Mouse (Mus musculus) lung, postnatal 0 days (tissue): Measurements from ENCODE around the gene Mst1r. TPM values are rescaled to one million over a fixed set of nuclear protein-coding genes. Genes with fewer than 3 reads are reported as not detected.

Experiments used
- ATAC-seq: fragments of 200-750 bp; cut with Nextera tagmentation; 2 replicates; pipeline ENCODE4 v1.8.0; 2017; ENCODE audit warnings: moderate library complexity
- DNase-seq: peaks from one replicate; pipeline ENCODE4 v3.0.0-alpha.2; 2016; ENCODE audit warnings: low spot score
- H3K27ac ChIP-seq: fragments of 300-500 bp; sonication (generic); 2 replicates; pipeline ENCODE4 v1.5.1; 2014; ENCODE audit warnings: antibody characterized with exemption, mild to moderate bottlenecking, low read length, mixed read lengths
- H3K27me3 ChIP-seq: fragments of 300-500 bp; sonication (generic); replicated peaks from 2 replicates; pipeline ENCODE4 v1.6.1; 2014; ENCODE audit warnings: low read length, mixed read lengths; ENCODE audit not compliant: insufficient read depth
- H3K36me3 ChIP-seq: fragments of 300-500 bp; sonication (generic); 2 replicates; pipeline ENCODE4 v1.6.1; 2014; ENCODE audit warnings: low read length, mixed read lengths; ENCODE audit not compliant: insufficient read depth
- H3K4me1 ChIP-seq: fragments of 300-500 bp; sonication (generic); 2 replicates; pipeline ENCODE4 v1.6.1; 2014; ENCODE audit warnings: antibody characterized with exemption, low read depth, low read length, mixed read lengths; ENCODE audit not compliant: insufficient read depth
- H3K4me2 ChIP-seq: fragments of 300-500 bp; sonication (generic); replicated peaks from 2 replicates; pipeline ENCODE4 v1.6.1; 2014; ENCODE audit warnings: low read depth, mild to moderate bottlenecking, low read length, moderate library complexity, mixed read lengths
- H3K4me3 ChIP-seq: fragments of 300-500 bp; sonication (generic); 2 replicates; pipeline ENCODE4 v1.5.1; 2014; ENCODE audit warnings: low read depth, low read length
- H3K9ac ChIP-seq: fragments of 300-500 bp; sonication (generic); replicated peaks from 2 replicates; pipeline ENCODE4 v1.6.1; 2014; ENCODE audit warnings: low read depth, mild to moderate bottlenecking
- H3K9me3 ChIP-seq: fragments of 300-500 bp; sonication (generic); 2 replicates; pipeline ENCODE4 v1.6.1; 2016; ENCODE audit warnings: low read length, mixed read lengths
- CTCF ChIP-seq: IDR thresholded peaks from 2 replicates; pipeline ENCODE4 v1.5.1; 2016; ENCODE audit warnings: antibody characterized with exemption, mild to moderate bottlenecking
- EP300 ChIP-seq: IDR thresholded peaks from 2 replicates; pipeline ENCODE4 v1.6.1; 2016; ENCODE audit warnings: antibody characterized with exemption, mild to moderate bottlenecking, control low read depth
- WGBS: fragments of 180-500 bp; shearing (Covaris S2); extraction: QIAGEN DNeasy Blood & Tissue Kit; methylation state at CpG from one replicate; pipeline ENCODE4 v1.1.7; 2014; 5-methylcytosine and 5-hydroxymethylcytosine counted together
- polyA plus RNA-seq: library from polyadenylated mRNA; unstranded; fragments of >200 nt; fragmentation: Nextera tagmentation; extraction: Ambion mirVana; gene quantifications from 2 replicates; pipeline ENCODE4 v1.2.1, GENCODE M21; 2015

Gene Mst1r
- polyA plus RNA-seq, 1 experiment from 2014 or later, result 3.5 TPM

DNA sequence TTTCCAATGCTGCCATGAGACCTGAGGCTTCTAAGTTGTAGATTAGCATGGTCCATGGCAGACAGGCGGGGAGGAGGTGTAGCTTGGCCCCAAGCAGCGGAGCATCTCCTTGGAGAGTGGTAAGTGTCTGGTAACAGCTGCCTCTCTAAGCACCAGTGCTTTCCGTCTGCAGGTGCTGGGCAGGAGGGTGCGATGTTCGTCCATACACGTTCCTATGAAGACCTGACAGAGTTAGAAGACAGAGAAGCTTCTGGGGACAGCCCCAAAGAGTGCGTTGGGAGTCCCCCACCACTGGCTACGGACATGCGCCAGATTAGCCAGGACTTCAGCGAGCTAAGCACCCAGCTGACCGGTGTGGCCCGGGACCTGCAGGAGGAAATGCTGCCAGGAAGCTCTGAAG is 6.8 kb upstream of the Mst1r start:
- no peak for ATAC-seq
- no peak overlapping the region for H3K9ac ChIP-seq
- H3K4me1 ChIP-seq, result no peaks in the 10 kb centered on the region
- H3K4me2 ChIP-seq, result no peak overlapping the region
- no peak overlapping the region for H3K4me3 ChIP-seq
- no peak for TF ChIP-seq EP300
- no peak for TF ChIP-seq CTCF
- H3K9me3 ChIP-seq, result no peaks in the 10 kb centered on the region
- DNase-seq, result no peak
- 74% methylated on average over 12 of the region's 12 CpGs for WGBS
- H3K27me3 ChIP-seq, result no peaks in the 10 kb centered on the region
- no peak overlapping the region for H3K27ac ChIP-seq
- H3K36me3 ChIP-seq, result peaks cover 3% of the 10 kb centered on the region; the same call in 1 of the 2 replicates

DNA sequence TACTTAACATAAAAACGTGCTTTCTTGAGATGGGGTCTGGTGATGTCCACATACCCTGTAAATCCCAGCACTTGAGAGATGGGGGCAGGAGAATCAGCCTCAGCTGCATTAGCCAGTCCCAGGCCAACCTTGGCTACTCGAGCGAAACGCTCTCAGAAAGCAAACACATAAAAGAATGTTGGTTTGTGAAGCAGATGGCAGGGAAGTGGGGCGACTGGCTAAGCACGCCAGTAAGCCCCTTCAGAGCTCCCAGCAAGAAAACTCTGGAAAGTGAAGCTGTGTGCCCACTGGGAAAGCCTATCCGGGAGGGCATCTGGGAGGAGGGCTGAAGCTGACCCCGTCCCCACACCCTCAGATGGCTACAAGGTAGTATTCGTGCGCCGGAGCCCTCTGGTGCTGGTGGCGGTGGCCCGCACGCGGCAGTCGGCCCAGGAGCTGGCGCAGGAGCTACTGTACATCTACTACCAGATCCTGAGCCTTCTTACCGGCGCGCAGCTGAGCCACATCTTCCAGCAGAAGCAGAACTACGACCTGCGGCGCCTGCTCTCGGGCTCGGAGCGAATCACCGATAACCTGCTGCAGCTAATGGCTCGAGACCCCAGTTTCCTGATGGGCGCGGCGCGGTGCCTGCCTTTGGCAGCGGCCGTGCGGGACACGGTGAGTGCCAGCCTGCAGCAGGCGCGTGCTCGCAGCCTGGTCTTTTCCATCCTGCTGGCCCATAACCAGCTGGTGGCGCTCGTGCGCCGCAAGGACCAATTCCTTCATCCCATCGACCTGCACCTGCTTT is 5.6 kb upstream of the Mst1r start:
- peak overlapping the region; percentile 22; the same call in 1 of the 2 replicates for H3K4me2 ChIP-seq
- H3K36me3 ChIP-seq, result peaks cover 3% of the 10 kb centered on the region; the same call in 1 of the 2 replicates
- H3K9me3 ChIP-seq, result no peaks in the 10 kb centered on the region
- H3K4me1 ChIP-seq, result peaks cover 1% of the 10 kb centered on the region; the same call in 1 of the 2 replicates
- H3K27ac ChIP-seq, result no peak overlapping the region
- H3K27me3 ChIP-seq, result no peaks in the 10 kb centered on the region
- H3K9ac ChIP-seq, result no peak overlapping the region
- TF ChIP-seq EP300 (no peak), CTCF (peak; percentile 75)
- DNase-seq (peak; percentile 71), ATAC-seq (peak; percentile 47)
- H3K4me3 ChIP-seq, result no peak overlapping the region
- WGBS, result 18% methylated on average over 43 of the region's 44 CpGs

DNA sequence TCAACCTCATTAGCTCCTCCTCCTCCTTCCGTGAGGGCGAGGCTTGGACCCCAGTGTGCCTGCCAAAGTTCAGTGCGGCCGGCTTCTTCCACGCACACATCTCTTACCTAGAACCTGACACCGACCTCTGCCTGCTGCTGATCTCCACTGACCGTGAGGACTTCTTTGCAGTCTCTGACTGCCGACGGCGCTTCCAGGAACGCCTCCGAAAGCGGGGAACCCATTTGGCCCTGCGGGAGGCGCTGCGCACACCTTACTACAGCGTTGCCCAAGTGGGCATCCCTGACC is 5.1 kb upstream of the Mst1r start:
- Histone ChIP-seq H3K27me3 (no peaks in the 10 kb centered on the region), H3K36me3 (peaks cover 3% of the 10 kb centered on the region; the same call in 1 of the 2 replicates), H3K27ac (no peak overlapping the region), H3K9ac (no peak overlapping the region), H3K9me3 (no peaks in the 10 kb centered on the region), H3K4me1 (peaks cover 7% of the 10 kb centered on the region; the same call in 1 of the 2 replicates), H3K4me3 (no peak overlapping the region), H3K4me2 (no peak overlapping the region)
- DNase-seq, result no peak
- no peak for TF ChIP-seq CTCF
- TF ChIP-seq EP300, result no peak
- ATAC-seq, result no peak
- WGBS, result 29% methylated on average over 17 of the region's 17 CpGs

DNA sequence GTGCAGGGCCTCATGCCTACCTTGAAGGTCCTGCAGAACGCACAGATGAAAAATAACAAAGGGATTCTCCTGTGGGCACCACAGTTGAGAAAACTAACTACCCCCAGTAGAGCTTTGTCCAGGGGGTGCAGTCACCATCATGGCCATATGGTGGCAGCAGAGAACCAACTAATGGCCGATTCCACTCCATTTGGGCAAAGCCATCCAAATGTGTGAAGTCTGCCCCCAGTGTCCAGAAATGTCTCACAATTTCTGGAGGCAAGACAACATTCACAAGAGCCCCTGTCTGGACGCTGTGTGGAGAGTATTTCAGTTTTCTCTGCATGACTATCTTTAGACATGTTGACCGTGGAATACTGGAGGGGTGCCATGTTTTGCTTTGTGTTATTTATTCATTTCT is 1.9 kb upstream of the Mst1r start:
- H3K9me3 ChIP-seq, result no peaks in the 10 kb centered on the region
- ATAC-seq (peak; percentile 64), DNase-seq (peak; percentile 92)
- no peak overlapping the region for H3K4me2 ChIP-seq
- no peak overlapping the region for H3K27ac ChIP-seq
- no peak overlapping the region for H3K4me3 ChIP-seq
- H3K4me1 ChIP-seq, result peaks cover 10% of the 10 kb centered on the region; the same call in 1 of the 2 replicates
- 2% methylated on average over 4 of the region's 4 CpGs for WGBS
- TF ChIP-seq EP300, result no peak
- peak; percentile 97 for TF ChIP-seq CTCF
- H3K27me3 ChIP-seq, result no peaks in the 10 kb centered on the region
- no peaks in the 10 kb centered on the region for H3K36me3 ChIP-seq
- no peak overlapping the region for H3K9ac ChIP-seq

DNA sequence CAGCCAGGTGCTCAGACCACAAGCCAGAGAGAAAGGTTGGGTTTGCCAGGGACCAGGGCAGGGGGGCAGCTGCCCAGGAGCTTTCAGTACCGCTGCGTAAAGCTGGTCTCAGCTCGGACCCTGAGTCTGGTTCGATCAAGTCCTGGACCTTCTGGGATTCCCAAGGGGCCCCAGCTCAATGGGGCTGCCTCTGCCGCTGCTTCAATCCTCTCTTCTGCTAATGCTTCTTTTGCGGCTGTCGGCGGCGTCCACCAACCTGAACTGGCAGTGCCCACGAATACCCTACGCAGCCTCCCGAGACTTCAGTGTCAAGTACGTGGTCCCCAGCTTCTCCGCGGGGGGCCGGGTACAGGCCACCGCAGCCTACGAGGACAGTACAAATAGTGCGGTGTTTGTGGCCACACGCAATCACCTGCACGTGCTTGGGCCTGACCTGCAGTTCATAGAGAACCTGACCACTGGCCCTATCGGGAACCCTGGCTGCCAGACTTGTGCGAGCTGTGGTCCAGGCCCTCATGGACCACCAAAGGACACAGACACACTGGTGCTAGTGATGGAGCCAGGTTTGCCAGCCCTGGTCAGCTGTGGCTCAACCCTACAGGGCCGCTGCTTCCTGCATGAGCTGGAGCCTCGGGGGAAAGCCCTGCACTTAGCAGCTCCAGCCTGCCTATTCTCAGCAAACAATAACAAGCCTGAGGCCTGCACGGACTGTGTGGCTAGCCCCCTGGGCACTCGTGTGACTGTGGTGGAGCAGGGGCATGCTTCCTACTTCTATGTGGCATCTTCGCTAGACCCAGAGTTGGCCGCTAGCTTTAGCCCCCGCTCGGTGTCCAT is 511 bp downstream of the Mst1r start:
- peak overlapping the region; percentile 36; the same call in 1 of the 2 replicates for H3K9ac ChIP-seq
- no peak overlapping the region for H3K27ac ChIP-seq
- DNase-seq, result no peak
- no peaks in the 10 kb centered on the region for H3K9me3 ChIP-seq
- H3K27me3 ChIP-seq, result no peaks in the 10 kb centered on the region
- H3K4me3 ChIP-seq, result peak overlapping the region; percentile 33
- H3K36me3 ChIP-seq, result no peaks in the 10 kb centered on the region
- peak overlapping the region; percentile 68 for H3K4me2 ChIP-seq
- no peak for ATAC-seq
- 42% methylated on average over 31 of the region's 31 CpGs for WGBS
- peaks cover 10% of the 10 kb centered on the region; the same call in 1 of the 2 replicates for H3K4me1 ChIP-seq
- TF ChIP-seq CTCF, result no peak
- TF ChIP-seq EP300, result no peak

DNA sequence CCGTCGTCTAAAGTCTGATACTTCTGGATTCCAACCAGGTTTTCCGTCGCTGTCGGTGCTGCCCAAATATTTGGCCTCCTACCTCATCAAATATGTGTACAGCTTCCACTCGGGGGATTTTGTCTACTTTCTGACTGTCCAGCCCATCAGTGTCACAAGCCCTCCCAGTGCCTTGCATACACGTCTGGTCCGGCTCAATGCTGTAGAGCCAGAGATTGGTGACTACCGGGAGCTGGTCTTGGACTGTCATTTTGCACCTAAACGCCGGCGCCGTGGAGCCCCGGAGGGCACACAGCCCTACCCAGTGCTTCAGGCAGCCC is 1.1 kb downstream of the Mst1r start:
- no peaks in the 10 kb centered on the region for H3K9me3 ChIP-seq
- H3K4me1 ChIP-seq, result peaks cover 10% of the 10 kb centered on the region; the same call in 1 of the 2 replicates
- no peaks in the 10 kb centered on the region for H3K27me3 ChIP-seq
- H3K4me2 ChIP-seq, result peak overlapping the region; percentile 68
- no peak for DNase-seq
- no peak for ATAC-seq
- no peak overlapping the region for H3K9ac ChIP-seq
- 0 out of 2 replicates have a peak overlapping the region, but pooled peaks have one; percentile 24 for H3K4me3 ChIP-seq
- H3K27ac ChIP-seq, result 0 out of 2 replicates have a peak overlapping the region, but pooled peaks have one; percentile 34
- no peaks in the 10 kb centered on the region for H3K36me3 ChIP-seq
- no peak for TF ChIP-seq EP300
- TF ChIP-seq CTCF, result no peak
- 61% methylated on average over 14 of the region's 14 CpGs for WGBS
